Mouse (Mus musculus) heart, adult 9 months (tissue): Measurements from ENCODE around the gene Dnah6.

Experiments
- DNase-seq, 2 experiments: peaks; one replicate each; pipeline ENCODE4 v3.0.0; 2022; ENCODE audit warnings: low spot score in 2 of 2

Gene Dnah6

GRCm38 (mm10) chr6:73221189-73221957 lies at the start of gene Dnah6:
Gene Dnah6, minus strand, starts transcription at chr6:73221651.
- DNase-seq: peak; percentile 90 to 95

DNA sequence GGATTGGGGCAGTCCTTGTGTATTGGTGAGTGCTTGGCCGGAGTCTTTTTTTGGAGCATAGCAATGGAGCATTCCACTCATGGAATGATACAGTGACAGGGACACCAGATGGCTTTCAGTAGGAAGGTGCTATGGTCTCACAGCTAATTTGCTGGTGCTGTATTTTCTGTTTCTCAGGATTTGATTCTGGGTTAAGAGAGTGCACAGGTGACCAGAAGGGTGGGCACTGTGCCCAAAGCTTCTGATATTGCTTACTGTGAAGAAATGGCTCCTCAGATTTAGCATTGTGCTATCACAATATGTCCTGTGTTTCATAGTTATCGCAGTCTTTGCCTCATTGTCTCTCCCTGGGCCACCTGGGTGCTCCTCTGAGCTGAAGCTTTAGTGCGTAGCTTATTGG lies 47.9 kb upstream of the Dnah6 start:
- DNase-seq: no peak

DNA sequence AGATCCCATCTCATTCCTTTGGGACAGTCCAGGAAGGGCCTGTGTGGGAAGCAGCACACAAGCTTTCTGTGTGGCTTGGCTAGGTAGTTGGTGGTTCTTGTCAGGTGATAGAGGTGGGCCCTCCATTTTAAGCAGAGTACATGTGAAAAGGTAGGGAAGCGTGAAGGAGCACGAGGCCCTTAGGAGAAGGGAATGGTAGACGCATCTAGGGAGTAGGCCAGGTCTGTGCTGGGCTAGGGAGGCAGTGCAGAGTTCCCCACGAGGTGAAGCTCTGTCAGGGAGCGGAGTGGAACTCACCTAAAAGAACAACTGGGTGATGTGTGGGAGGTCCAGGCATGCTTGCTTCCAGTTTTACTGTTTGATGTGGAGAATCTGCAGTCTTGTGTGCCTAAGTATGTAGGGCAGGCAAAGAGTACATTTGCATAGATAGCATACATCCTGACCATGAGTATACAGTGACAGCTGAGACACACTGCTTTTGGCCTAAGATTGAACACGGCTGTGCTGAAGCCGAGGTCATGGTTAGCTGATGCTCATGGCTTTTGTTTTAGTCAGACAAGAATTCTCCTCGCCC lies 46.4 kb upstream of the Dnah6 start:
- DNase-seq: no peak

- no peak for DNase-seq
Measured at GRCm38 (mm10) chr6:73264801-73265200, 43.4 kb upstream of the Dnah6 start.

- DNase-seq: no peak
Measured at GRCm38 (mm10) chr6:73260110-73260509, 38.7 kb upstream of the Dnah6 start.

DNA sequence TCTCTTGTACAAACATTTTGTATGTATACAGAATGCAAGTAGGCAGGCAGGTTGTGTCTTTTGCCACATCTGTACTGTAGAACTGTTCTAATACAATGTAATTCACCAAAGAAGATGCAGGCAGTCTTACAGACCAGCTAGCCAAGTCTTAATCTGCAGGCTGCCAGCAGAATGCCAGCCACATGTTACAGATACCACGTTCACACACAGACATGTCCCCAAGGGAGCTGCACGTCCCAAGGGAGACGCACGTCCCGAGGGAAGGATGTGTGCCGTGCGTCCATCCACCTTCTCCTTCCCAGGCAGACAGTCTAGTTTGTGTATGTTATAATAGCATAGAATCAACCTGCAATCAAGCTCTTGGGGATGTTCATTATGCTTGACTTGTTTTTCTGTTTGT lies 35.6 kb upstream of the Dnah6 start:
- no peak for DNase-seq

DNA sequence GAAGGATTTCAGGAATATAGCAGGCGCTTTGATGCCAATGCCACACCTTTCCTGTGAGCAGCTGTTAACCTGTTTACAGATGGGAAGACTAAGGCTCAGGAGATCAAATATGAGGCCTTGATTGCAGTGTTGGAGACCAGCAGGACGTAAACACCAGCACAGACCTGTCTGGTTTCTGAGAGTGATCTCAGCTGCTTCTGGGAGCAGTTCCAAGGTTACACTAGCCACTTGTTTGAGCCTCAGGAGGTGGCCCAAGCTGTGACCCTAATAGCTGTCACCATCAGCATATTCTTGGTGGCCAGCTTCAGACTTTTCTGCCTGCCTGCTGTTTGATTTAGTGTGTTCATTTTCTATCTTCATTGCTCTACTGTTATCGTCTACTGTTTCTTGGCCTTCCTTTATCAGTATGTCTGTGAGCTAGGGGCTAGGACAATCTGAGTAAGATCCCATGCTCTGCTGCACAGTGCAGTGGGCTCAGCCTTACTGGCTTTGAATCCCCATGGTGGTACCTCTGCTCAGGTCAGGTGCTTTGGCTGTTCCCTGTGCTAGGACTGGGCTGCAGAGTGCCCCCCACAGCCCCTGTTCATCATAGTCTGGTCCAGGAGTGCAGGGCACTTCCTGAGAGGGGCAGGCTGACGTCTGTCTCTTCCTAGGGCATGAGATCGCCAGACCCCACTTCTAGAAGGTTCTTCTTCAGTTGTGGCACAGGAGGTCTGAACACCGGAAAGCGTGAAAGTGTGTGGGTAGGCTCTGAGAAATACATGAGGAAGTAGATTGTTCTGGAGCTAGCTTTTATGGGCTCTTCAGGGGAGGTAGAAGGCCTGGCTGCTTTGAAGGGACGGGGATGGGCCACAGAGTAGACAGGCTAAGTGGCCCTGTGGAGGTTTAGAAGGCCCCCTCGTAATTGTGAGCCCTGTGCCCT lies 33.1 kb upstream of the Dnah6 start:
- DNase-seq: peak in 1 of 2 experiments; percentile 35

DNA sequence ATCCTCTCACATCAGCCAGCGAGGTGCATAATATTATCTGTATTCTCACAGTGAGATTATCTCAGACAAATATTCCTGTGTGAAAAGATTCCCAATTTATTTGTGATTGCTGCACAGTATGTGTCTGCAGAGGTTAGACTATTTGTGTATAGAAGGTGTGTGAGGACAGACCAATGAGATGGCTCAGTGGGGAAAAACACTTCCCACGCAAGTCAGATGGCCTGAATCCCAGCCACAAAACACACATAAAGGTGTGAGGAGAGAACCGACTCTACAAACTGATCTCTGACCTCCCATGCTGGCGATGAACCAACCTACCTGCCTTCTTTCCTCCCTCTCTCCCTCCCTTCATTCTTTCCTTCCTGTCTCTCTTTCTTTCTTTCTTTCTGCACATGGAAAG lies 32.1 kb upstream of the Dnah6 start:
- no peak for DNase-seq

DNA sequence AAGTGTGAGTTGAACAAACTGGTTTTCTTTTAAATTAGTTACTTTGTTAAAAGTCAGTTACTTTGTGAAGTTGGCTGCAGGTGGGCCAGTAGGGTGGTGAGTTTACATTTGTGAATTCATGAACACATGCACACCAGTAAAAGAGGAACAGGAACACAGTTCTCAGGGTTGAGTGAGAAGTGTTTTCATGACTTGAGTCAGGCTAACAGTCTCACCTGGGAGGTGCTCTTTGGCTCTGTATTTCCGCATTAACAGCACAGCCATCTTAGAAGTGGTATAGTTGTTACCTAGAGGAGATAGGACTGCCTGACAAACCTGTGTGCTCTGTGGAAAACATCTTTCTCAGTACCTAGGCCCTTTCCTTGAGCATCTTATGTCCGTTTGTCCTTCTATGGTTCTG lies 31.6 kb upstream of the Dnah6 start:
- no peak for DNase-seq

DNA sequence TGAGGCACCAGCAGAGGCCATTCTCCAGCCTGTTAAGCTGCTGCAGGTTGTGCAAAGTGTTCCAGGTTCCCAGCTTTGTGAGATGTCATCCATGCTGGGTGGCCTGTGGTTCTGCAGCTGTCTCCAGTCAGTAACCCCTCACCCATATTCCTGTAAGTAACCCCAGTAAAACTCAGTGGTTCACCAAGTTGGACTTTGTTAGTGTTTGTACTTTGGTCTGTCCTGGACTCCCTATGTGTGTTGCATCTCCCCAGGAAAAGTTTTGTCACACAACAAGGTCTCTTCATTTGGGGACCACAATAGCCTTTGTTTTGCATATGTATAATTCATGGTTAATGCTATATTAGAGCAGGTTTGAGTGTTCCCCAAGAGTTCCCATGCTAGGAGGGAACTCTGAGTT lies 30.9 kb upstream of the Dnah6 start:
- DNase-seq: no peak

DNA sequence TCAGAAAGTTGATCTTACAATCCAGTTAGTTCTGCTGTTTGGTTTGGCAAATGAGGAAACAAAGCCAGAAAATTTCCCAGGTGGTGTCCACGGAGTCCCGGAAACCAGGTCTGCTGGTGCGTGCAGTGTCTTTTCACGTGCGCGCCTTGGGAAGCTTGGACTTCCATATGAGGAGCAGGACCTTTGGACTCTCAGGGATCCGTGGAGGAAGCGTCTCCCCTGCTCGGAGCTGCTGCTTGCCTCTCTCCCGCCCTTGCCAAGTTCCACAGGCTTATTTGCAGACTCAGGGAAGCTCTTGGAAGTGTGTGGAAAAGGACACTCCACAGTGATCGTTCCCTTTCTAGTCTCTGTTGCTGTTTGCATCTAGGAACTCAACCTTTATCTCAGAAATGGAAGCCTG lies 29.9 kb upstream of the Dnah6 start:
- no peak for DNase-seq

DNA sequence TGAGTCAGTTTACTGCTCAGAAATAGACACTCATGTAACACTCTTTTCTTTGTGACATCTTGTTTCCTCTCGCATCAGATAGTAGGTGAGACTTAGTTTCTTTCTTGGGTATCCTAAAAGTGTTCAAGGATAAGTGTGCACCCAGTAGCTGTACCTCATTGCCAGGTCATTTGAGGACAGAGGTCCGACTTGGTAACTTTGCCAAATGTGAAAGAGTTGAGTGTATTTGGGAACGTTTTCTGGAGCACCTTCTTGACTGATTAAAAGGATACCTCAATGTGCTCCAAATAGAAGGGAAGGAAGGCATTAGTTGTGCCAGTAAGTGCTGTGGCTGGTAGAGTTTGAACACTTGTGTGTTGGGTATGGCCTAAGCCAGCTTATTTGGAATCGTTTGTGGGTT lies 28.4 kb upstream of the Dnah6 start:
- no peak for DNase-seq

DNA sequence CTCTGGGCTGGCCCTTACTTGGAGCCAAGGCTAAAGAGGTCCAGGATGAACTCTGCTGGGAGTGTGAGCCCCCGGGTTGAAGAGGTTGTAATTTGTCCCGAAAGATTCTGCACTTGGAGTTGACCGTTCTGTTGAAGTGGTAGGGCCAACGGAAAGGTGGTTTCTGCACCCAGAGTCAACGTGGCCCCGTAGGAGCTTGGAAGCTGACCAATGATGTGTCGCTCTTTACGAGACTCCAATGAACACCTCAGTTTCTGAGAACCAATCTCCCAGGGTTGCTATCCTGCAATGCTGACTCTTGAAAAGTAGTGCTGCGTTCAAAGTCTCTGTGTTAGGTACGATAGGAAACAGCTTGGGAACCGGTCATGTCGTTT lies 27.6 kb upstream of the Dnah6 start:
- peak; percentile 11 for DNase-seq

DNA sequence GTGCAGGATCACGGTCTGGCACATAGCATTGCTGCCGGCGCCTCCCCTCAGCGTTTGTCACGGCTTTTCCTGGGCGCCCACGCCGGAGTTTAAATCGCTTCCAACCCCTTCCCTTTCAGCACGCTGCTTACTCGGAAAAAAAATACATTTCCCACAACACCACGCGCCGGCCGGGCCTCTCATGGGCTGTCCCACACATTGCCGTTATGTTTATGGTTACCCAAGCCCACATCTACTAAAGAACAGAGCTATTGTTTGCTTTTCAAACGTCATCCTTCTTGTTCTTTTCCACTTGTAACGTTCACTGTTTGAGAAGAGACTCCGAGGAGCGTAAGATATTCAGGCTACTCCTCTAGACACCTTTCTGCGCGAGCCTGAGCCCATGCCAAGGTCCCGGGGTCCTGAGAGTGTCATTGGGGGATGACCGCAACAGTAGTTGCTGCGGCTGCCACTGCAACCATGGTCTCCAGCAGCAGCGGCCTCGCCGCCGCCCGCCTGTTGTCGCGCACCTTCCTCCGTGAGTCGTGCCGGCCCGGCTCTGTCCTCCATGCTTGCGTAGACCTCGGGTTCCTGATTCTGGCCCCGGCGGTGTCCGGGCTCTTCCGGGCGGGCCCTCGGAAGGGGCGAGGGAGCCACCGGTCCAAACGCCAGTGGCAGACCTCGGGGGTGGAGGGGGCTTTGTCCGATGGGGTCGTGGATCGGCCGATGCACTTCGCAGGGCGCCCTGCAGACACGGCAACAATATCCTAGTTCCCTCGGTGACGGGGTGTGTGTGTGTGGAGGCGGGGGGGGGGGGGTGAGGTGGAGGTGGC lies 27.0 kb upstream of the Dnah6 start, which contains the start of gene Suclg1:
TSS of gene Suclg1 (plus strand) at position 146 of the 812 bp plus-strand sequence.
- peak; percentile 87 to 91 for DNase-seq

- no peak for DNase-seq
Measured at GRCm38 (mm10) chr6:73247452-73247851, 26.0 kb upstream of the Dnah6 start.

DNA sequence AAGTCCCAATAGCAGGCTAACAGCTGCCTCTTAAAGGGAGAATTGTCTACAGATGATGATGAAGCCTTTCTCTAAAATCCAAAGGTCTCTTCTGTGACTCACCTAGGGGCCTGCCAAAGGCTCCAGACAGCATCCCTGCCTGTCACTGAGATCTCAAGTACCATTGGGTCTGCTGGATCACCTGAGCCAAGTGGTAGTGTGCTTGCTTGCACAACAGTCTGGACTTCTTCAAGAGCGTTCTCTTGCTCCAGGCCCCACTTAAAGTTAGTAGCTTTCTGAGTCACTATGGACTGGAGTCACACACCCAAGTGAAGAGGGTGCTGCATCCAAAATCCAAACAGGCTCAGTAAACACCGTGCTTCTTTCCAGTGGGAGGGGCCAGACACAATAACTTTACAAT lies 25.4 kb upstream of the Dnah6 start:
- no peak for DNase-seq

DNA sequence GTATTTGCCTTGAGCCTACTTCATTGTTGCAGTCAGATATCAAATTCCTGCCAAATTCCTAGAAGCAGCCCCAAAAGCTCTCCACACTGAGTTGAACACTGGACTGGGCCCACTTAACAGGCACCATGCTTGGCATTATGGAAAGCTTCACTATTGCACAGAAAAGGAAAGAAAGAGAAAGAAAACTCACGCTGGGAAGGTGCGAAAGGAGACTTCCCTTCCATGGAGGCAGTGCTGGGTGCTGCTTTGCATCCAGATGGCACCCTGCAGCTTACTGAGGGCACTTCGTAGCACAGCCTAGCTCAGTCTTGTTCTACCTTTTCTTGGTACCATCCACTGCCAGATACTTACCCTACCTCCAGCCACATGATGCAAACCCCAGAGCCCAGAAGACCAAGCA lies 14.2 kb upstream of the Dnah6 start:
- DNase-seq: no peak

DNA sequence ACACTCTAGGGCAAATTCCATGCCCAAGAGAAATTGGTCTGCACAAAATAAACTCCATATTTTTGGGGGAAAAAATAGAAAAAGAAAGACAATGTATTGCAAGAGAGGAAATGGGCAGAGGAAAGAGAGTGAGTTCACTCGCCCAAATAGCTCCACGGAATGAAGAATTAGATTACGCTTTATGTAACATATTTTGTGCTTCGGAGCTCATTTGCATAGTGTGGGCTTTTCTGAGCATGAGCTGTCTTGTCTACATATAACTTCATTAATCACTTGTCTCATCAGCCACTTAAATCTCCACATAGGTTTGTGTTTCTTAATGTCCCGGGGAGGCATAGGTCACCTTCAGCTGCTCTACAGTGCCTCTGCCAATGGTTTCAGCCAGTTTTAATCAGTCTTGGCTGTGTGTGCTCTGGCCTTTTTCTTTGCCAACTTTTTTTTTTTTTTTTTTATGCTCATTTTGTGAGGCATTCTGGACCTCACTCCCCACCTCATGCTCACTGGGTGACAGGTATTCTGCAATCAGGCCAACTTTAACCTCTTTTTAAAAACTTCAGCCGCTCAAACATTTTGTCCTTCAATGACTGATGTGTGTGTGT lies 12.9 kb upstream of the Dnah6 start:
- DNase-seq: no peak

DNA sequence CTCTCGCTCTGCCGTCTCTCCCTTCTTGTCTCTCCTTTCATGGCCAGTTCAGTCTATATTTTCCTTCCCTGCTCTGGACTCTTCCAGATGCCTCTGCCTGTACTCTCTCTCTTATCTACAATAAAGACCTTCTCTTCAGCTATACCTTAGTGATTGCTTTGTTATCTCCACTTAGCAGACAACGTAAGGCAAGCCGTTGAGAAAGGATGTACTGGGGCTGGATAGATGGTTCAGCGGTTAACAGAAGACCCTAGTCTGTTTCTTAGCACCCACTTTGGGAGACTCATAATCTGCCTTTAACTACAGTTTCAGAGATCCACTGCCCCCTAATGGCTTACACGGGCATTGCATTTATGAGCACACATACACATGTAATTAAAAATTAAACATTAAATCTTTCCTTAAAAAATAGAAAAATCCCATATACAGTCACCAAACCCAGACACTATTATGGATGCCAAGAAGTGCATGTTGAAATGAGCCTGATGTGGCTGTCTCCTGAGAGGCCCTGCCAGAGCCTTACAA lies 11.8 kb upstream of the Dnah6 start:
- no peak for DNase-seq

- DNase-seq: no peak
Measured at GRCm38 (mm10) chr6:73232152-73232584, 10.7 kb upstream of the Dnah6 start.

- no peak for DNase-seq
Measured at GRCm38 (mm10) chr6:73228881-73229280, 7.4 kb upstream of the Dnah6 start.
